Mouse (Mus musculus) bone marrow, adult 2 months (tissue): ENCODE results near the gene Adig.

Experiments
- CTCF ChIP-seq: fragments of 200-500 bp; IDR thresholded peaks from 2 replicates; pipeline ENCODE4 v1.5.1; 2011; ENCODE audit warnings: low read length, control low read depth; ENCODE audit not compliant: control insufficient read depth, insufficient read depth
- POLR2A ChIP-seq: fragments of 200-500 bp; IDR thresholded peaks from 2 replicates; pipeline ENCODE4 v1.6.1; 2011; ENCODE audit warnings: low read depth, mild to moderate bottlenecking, control low read depth, low read length, borderline replicate concordance; ENCODE audit not compliant: control insufficient read depth

- TF ChIP-seq CTCF (no peak), POLR2A (no peak)
Measured at GRCm38 (mm10) chr2:158498457-158498856, 4.0 kb upstream of the Adig start.
